Mouse (Mus musculus) mammary gland, adult 2 months (tissue): ENCODE data around the gene Ankrd33b. TPM values are rescaled to one million over a fixed set of nuclear protein-coding genes. Genes with fewer than 3 reads are reported as not detected.

Source experiments
- polyA plus RNA-seq: library from polyadenylated mRNA; depleted of rRNA; stranded (reverse); fragments of >200 nt; gene quantifications from 2 replicates; pipeline ENCODE4 v1.2.3, GENCODE M21; 2012; ENCODE audit warnings: low replicate concordance; rRNA removed

Gene Ankrd33b
- 5.1 and 7.3 TPM in 2 replicates for polyA plus RNA-seq

DNA sequence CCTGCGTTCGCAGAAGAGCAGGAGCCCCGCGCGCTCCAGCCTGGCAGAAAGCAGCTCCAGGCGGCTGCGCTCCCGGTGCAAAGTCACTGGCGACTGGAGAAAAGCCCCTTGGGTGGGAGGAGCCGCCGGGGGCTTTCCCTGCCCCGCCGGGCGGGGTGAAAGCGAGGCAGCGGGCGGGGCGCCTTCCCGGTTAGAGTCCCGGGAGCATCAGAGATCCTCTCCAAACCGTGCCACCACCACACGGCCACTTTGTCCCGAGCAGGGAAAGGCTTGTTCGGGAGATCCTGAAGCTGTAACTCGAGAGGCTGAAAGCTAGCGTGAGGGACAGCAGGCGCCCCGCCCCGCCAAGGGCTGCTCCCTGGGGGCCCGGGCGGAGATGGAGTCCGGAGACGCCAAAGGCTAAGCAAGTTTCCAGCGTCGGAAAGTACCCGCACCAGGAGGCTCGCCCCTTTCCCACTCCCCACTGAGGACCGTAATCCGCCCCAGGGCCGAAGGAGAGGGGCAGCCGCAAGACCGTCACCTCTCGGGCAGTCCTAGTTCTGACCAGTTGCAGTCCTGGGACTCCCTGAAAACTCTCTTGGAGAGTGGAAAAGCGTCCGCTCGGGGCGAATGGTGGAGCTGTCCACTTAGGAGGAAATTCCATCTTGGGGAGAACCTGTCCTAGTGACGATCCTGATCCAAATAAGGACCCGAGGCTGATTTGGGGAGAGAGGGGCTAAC lies at the start of gene Ankrd33b:
TSS of gene Ankrd33b (minus strand) at position 246 of the 720 bp plus-strand sequence.

Other genes starting within 250 kb of the Ankrd33b start
- 50.1 and 86.4 TPM in 2 replicates for gene Dap, start 143.4 kb downstream of the Ankrd33b start, polyA plus RNA-seq
- 1.9 and 4.1 TPM in 2 replicates for gene Ropn1l, start 86.0 kb upstream of the Ankrd33b start, polyA plus RNA-seq
- gene March6, start 163.3 kb upstream of the Ankrd33b start, polyA plus RNA-seq = 10.3 and 29.2 TPM in 2 replicates
- gene Cmbl, start 197.7 kb upstream of the Ankrd33b start, polyA plus RNA-seq = 45.4 and 93.9 TPM in 2 replicates
- 56.6 and 93.9 TPM in 2 replicates for gene Cct5, start 234.1 kb upstream of the Ankrd33b start, polyA plus RNA-seq
- gene Fam173b, start 234.1 kb upstream of the Ankrd33b start, polyA plus RNA-seq = 4.4 and 7.1 TPM in 2 replicates